Mouse (Mus musculus) MEL (cell line): Measurements from ENCODE around the gene Arhgap5. TPM values are rescaled to one million over a fixed set of nuclear protein-coding genes. Genes with fewer than 3 reads are reported as not detected.

Experiments used
- DNase-seq: peaks from one replicate; pipeline ENCODE4 v3.0.0; 2011; ENCODE audit warnings: low read depth, low spot score
- H3K27ac ChIP-seq: 2 replicates; pipeline ENCODE4 v1.5.1; 2012; ENCODE audit warnings: low read depth, mild to moderate bottlenecking, control low read depth, low read length, moderate library complexity; ENCODE audit not compliant: control insufficient read depth
- H3K27me3 ChIP-seq, 2 experiments: fragments of 150-350 bp in 1 of 2; sonication (generic) in 1 of 2; 2 replicates each; pipeline ENCODE4 v1.6.1; 2012; ENCODE audit warnings: low read length in 2 of 2, mild to moderate bottlenecking in 2 of 2, improper control_type of control experiment in 1 of 2, moderate library complexity in 1 of 2; ENCODE audit not compliant: insufficient read depth in 2 of 2, control insufficient read depth in 1 of 2
- H3K36me3 ChIP-seq, 2 experiments: 2 replicates each; pipeline ENCODE4 v1.6.1; 2012 to 2014; ENCODE audit warnings: low read length in 2 of 2, improper control_type of control experiment in 1 of 2, inconsistent platforms in 1 of 2, mild to moderate bottlenecking in 1 of 2; ENCODE audit not compliant: insufficient read depth in 2 of 2, control insufficient read depth in 1 of 2
- H3K4me1 ChIP-seq, 2 experiments: fragments of 150-350 bp in 1 of 2; sonication (generic) in 1 of 2; 2 replicates each; pipeline ENCODE4 v1.6.1; 2012; ENCODE audit warnings: low read length in 2 of 2, improper control_type of control experiment in 1 of 2, mild to moderate bottlenecking in 1 of 2; ENCODE audit not compliant: insufficient read depth in 2 of 2, control insufficient read depth in 1 of 2
- H3K4me3 ChIP-seq, 2 experiments: fragments of 150-350 bp in 1 of 2; sonication (generic) in 1 of 2; 2 replicates each; pipeline ENCODE4 v1.5.1; 2012; ENCODE audit warnings: low read depth in 2 of 2, low read length in 2 of 2, mild to moderate bottlenecking in 2 of 2, moderate library complexity in 2 of 2, control low read depth in 1 of 2, improper control_type of control experiment in 1 of 2; ENCODE audit not compliant: control insufficient read depth in 1 of 2, insufficient read depth in 1 of 2
- H3K79me2 ChIP-seq: 2 replicates; pipeline ENCODE4 v1.6.1; 2012; ENCODE audit warnings: mild to moderate bottlenecking, low read length, moderate library complexity; ENCODE audit not compliant: control insufficient read depth, poor library complexity, insufficient read depth
- H3K9ac ChIP-seq: 2 replicates; pipeline ENCODE4 v1.6.1; 2012; ENCODE audit warnings: low read depth, mild to moderate bottlenecking, control low read depth, low read length, moderate library complexity; ENCODE audit not compliant: control insufficient read depth, poor library complexity, severe bottlenecking
- H3K9me3 ChIP-seq: fragments of 150-350 bp; sonication (generic); replicated peaks from 2 replicates; pipeline ENCODE4 v1.6.1; 2012; ENCODE audit warnings: mild to moderate bottlenecking, low read length, improper control_type of control experiment, moderate library complexity; ENCODE audit not compliant: insufficient read depth
- BHLHE40 ChIP-seq: IDR thresholded peaks from 2 replicates; pipeline ENCODE4 v1.6.1; 2012; ENCODE audit warnings: low read depth, mild to moderate bottlenecking, inconsistent platforms, low read length, improper control_type of control experiment, borderline replicate concordance
- CHD1 ChIP-seq: IDR thresholded peaks from 2 replicates; pipeline ENCODE4 v1.6.1; 2012; ENCODE audit warnings: low read depth, mild to moderate bottlenecking, inconsistent platforms, low read length, improper control_type of control experiment
- E2F4 ChIP-seq: IDR thresholded peaks from 2 replicates; pipeline ENCODE4 v1.6.1; 2011; ENCODE audit warnings: low read depth, low read length, improper control_type of control experiment, borderline replicate concordance
- EP300 ChIP-seq, 2 experiments: IDR thresholded peaks; 2 replicates each; pipeline ENCODE4 v1.6.1; 2011; ENCODE audit warnings: improper control_type of control experiment in 2 of 2, low read length in 2 of 2, low read depth in 1 of 2, mild to moderate bottlenecking in 1 of 2
- HCFC1 ChIP-seq: IDR thresholded peaks from 2 replicates; pipeline ENCODE4 v1.6.1; 2012; ENCODE audit warnings: low read depth, mild to moderate bottlenecking, inconsistent platforms, low read length, improper control_type of control experiment, moderate library complexity
- MAFK ChIP-seq: IDR thresholded peaks from 2 replicates; pipeline ENCODE4 v1.6.1; 2011; ENCODE audit warnings: low read depth, mild to moderate bottlenecking, low read length, improper control_type of control experiment, borderline replicate concordance
- MAX ChIP-seq: IDR thresholded peaks from 2 replicates; pipeline ENCODE4 v1.6.1; 2011; ENCODE audit warnings: low read length, improper control_type of control experiment
- MAZ ChIP-seq: IDR thresholded peaks from 2 replicates; pipeline ENCODE4 v1.6.1; 2012; ENCODE audit warnings: low read depth, mild to moderate bottlenecking, inconsistent platforms, low read length, improper control_type of control experiment
- MXI1 ChIP-seq: IDR thresholded peaks from 2 replicates; pipeline ENCODE4 v1.6.1; 2011; ENCODE audit warnings: mild to moderate bottlenecking, low read depth, low read length, improper control_type of control experiment
- NELFE ChIP-seq: IDR thresholded peaks from 2 replicates; pipeline ENCODE4 v1.6.1; 2011; ENCODE audit warnings: low read depth, low read length, improper control_type of control experiment
- NRF1 ChIP-seq: IDR thresholded peaks from 2 replicates; pipeline ENCODE4 v1.6.1; 2014; ENCODE audit warnings: low read depth, mild to moderate bottlenecking, inconsistent platforms, low read length, improper control_type of control experiment, moderate library complexity; ENCODE audit not compliant: poor library complexity, insufficient read depth, severe bottlenecking
- POLR2A ChIP-seq, 2 experiments: IDR thresholded peaks; 2 replicates each; pipeline ENCODE4 v1.6.1; 2011 to 2012; ENCODE audit warnings: low read length in 2 of 2, mild to moderate bottlenecking in 2 of 2, control low read depth in 1 of 2, improper control_type of control experiment in 1 of 2, low read depth in 1 of 2, moderate library complexity in 1 of 2; ENCODE audit not compliant: control insufficient read depth in 1 of 2, insufficient read depth in 1 of 2, poor library complexity in 1 of 2
- SIN3A ChIP-seq: IDR thresholded peaks from 2 replicates; pipeline ENCODE4 v1.6.1; 2012; ENCODE audit warnings: low read length, improper control_type of control experiment, inconsistent platforms
- TAL1 ChIP-seq: IDR thresholded peaks from 2 replicates; pipeline ENCODE4 v1.6.1; 2012; ENCODE audit warnings: mild to moderate bottlenecking, inconsistent platforms, low read length, moderate library complexity, mixed read lengths
- TBP ChIP-seq: IDR thresholded peaks from 2 replicates; pipeline ENCODE4 v1.8.0; 2011; ENCODE audit warnings: low read depth, low read length, improper control_type of control experiment
- TCF12 ChIP-seq: IDR thresholded peaks from 2 replicates; pipeline ENCODE4 v1.6.1; 2014; ENCODE audit warnings: low read depth, mild to moderate bottlenecking, inconsistent platforms, low read length, improper control_type of control experiment, moderate library complexity
- ZMIZ1 ChIP-seq: IDR thresholded peaks from 2 replicates; pipeline ENCODE4 v1.6.1; 2012; ENCODE audit warnings: low read depth, mild to moderate bottlenecking, inconsistent platforms, low read length, improper control_type of control experiment, moderate library complexity
- ZNF384 ChIP-seq: IDR thresholded peaks from 2 replicates; pipeline ENCODE4 v1.6.1; 2012; ENCODE audit warnings: low read depth, mild to moderate bottlenecking, inconsistent platforms, low read length, improper control_type of control experiment
- polyA plus RNA-seq, 2 experiments: library from polyadenylated mRNA; stranded (reverse) in 1 of 2; unstranded in 1 of 2; fragments of >175 nt in 1 of 2; fragments of >200 nt in 1 of 2; gene quantifications; 2 replicates each; pipeline versions ENCODE4 v1.2.1 to v1.2.4; 2012; ENCODE audit warnings: low replicate concordance in 2 of 2, low read depth in 1 of 2; ENCODE audit not compliant: insufficient read length in 2 of 2, insufficient read depth in 1 of 2, missing spikeins in 1 of 2
- total RNA-seq: library from RNA; depleted of rRNA; stranded (reverse); fragments of 300-350 nt; gene quantifications from 2 replicates; pipeline ENCODE4 v1.2.3, GENCODE M21; 2012

The Arhgap5 gene
- total and polyA plus RNA-seq, 3 experiments: 10.5 to 108 (median 11.8) TPM

GRCm38 (mm10) chr12:52602883-52603694 is 99.3 kb downstream of the Arhgap5 start:
- Histone ChIP-seq H3K27me3 (no peaks in the 10 kb centered on the region), H3K9me3 (no peaks in the 10 kb centered on the region), H3K9ac (peak overlapping the region; percentile 83), H3K4me3 (peak overlapping the region; percentile 83 to 93), H3K27ac (peak overlapping the region; percentile 76), H3K4me1 (peaks cover 0 to 7% of the 10 kb centered on the region in 2 experiments; a peak in 2 of 4 replicates), H3K36me3 (peaks cover 0 to 7% of the 10 kb centered on the region in 2 experiments; a peak in 2 of 4 replicates), H3K79me2 (no peaks in the 10 kb centered on the region; the same call in 1 of the 2 replicates)
- peak; percentile 95 for DNase-seq
- TF ChIP-seq ZMIZ1 (peak; percentile 77), SIN3A (peak; percentile 60), TCF12 (0 out of 2 replicates have a peak, but pooled peaks have one; percentile 30), TAL1 (no peak), NELFE (peak; percentile 81), HCFC1 (0 out of 2 replicates have a peak, but pooled peaks have one; percentile 41), NRF1 (peak; percentile 59; the same call in 1 of the 2 replicates), MXI1 (peak; percentile 42; the same call in 1 of the 2 replicates), POLR2A (IDR thresholded peaks at IDR 0.05; ENCODE audit: control insufficient read depth in 1 of 2, insufficient read depth in 1 of 2, low read depth in 1 of 2, low read length in 2 of 2, poor library complexity in 1 of 2) (peak; percentile 68 to 83; a peak in 3 of 4 replicates), EP300 (IDR thresholded peaks at IDR 0.05; ENCODE audit: low read depth in 1 of 2, low read length in 2 of 2) (no peak), MAX (peak; percentile 62)

GRCm38 (mm10) chr12:52603695-52604255 is 100.0 kb downstream of the Arhgap5 start:
- peak overlapping the region; percentile 83 to 93 for H3K4me3 ChIP-seq
- 0 out of 2 replicates have a peak, but pooled peaks have one; percentile 22 for TF ChIP-seq ZNF384
- TF ChIP-seq CHD1: no peak
- TF ChIP-seq EP300 (IDR thresholded peaks at IDR 0.05; ENCODE audit: low read depth in 1 of 2, low read length in 2 of 2): no peak
- no peak for TF ChIP-seq MAZ
- no peak for TF ChIP-seq TAL1
- TF ChIP-seq MAFK: peak; percentile 97
- no peak for TF ChIP-seq E2F4
- peak; percentile 56; the same call in 1 of the 2 replicates for TF ChIP-seq NRF1
- peak; percentile 99 for TF ChIP-seq TBP
- TF ChIP-seq BHLHE40: no peak
- peak overlapping the region; percentile 80 for H3K27ac ChIP-seq
- peaks cover 0 to 7% of the 10 kb centered on the region in 2 experiments; a peak in 2 of 4 replicates for H3K4me1 ChIP-seq
- DNase-seq: peak; percentile 86
- H3K9ac ChIP-seq: peak overlapping the region; percentile 83
- no peaks in the 10 kb centered on the region for H3K9me3 ChIP-seq
- H3K79me2 ChIP-seq: no peaks in the 10 kb centered on the region; the same call in 1 of the 2 replicates
- peaks cover 0 to 7% of the 10 kb centered on the region in 2 experiments; a peak in 2 of 4 replicates for H3K36me3 ChIP-seq
- no peaks in the 10 kb centered on the region for H3K27me3 ChIP-seq
